Mouse (Mus musculus) left cerebral cortex, postnatal 14 days (tissue): ENCODE data around the gene Mex3d. TPM values are rescaled to one million over a fixed set of nuclear protein-coding genes. Genes with fewer than 3 reads are reported as not detected.

Source experiments
- DNase-seq, 2 experiments: peaks; one replicate each; pipeline ENCODE4 v3.0.0; 2021 to 2022; ENCODE audit warnings: low spot score in 2 of 2, mixed read lengths in 1 of 2
- intact Hi-C: fragments of 180-260 bp; cut with DNase I; formaldehyde crosslinking; loops from one replicate; pipeline ENCODE4 v1.15.1; 2025
- total RNA-seq, 2 experiments: library from RNA; stranded (reverse); gene quantifications; 2 replicates each; pipeline ENCODE4 v1.2.3; 2021

Gene Mex3d
- total RNA-seq, 2 experiments from 2014 or later, result 19.9 to 24.1 TPM

DNA sequence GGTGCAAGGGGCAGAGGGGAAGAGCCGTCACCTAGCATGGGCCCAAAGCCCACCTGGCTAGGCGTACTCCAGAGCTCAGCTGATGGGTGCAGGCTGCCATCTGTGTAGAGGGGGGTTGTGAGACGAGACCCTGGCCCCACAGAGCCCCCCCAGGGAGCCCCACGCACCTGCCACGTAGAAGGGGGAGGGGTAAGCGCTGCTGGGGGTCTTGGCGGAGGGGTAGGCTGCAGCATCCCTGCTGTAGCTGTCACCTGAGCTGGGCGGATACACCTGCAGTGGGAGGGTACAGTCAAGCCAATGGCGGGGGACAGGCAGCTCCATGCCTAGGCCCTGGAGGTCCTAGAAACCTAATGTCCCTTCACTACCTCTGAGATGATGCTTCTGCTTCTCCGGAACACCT is 29.9 kb upstream of the Mex3d start:
- no peak for DNase-seq
- intact Hi-C loops, result no loop called here

DNA sequence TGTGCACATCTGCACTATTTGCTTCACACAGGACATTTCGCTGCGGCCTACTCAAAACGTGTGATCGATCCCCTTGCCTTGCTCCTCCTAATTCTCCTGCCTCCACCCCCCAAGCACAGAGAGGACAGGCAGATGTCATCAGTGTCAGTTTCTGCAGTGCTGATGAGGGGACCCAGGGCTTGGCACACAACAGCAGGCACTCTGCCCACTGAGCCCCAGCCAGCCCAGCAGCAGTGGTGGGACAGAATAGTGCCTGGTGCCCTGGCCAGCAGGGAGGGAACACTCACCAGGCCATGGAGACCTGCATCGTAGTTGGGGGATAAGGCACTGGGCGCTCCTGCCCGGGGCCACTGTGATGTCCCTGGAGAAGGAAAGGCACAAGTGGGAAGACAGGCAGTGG is 28.1 kb upstream of the Mex3d start:
- intact Hi-C loops, result no loop called here
- DNase-seq, result no peak

GRCm38 (mm10) chr10:80412656-80413541 is 25.4 kb upstream of the Mex3d start:
- DNase-seq, result peak; percentile 77 to 78
- intact Hi-C loops, result no loop called here

DNA sequence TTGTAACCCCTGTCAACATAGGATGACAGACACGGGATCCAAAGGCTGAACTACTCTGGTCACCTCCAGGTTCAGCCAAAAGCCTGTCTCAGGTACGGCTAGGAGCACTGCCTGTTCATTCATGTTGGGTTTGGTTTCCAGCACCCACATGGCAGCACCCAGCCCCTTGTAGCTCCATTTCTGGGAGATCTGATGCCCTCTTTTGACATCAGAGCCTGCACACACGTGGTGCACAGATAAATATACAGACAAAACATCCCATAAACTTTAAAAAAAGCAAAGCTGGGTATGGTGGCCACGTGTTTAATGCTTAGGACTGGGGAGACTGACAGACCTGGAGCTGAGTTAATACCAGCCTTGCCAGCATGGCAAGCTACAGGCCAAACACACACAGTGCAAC is 20.5 kb upstream of the Mex3d start:
- intact Hi-C loops, result no loop called here
- DNase-seq, result no peak

DNA sequence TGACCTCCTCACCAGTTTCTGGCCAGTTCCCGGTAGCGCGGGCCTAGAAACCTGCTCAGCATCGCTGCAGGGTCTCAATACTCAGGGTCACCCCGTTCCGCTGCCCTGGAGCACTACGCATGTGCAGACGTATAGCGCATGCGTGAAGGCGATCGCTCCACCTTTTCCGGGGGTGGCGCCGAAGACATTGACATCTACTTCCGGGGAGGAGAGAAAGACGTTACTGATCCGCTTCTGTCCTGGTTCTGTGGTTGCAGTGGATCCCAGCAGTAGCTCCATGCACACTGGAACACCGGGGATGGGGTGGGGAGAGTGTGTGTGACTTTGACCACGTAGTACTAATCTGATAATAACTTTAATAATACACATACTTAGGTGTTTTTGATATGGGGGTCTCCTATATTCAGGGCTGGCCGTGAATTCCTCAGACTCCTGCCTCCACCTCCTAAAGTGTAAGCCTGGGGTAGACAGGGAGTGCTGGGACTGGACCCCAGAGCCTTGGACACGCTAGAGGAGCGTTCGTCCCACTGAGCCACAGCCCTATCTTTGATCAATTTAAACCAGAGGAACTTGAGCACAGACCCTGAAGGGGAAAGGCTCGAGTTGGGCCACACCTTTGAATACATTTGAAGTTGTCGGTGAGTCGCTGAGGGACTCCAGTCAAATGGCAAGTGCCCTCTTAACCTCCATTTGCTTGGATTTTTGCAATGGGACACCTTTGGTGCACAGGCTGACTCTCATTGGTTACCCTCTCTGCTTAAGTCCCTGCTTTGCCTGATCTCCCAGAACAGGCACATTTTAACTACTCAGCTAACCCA is 19.4 kb upstream of the Mex3d start, which contains the start of gene Uqcr11:
TSS of gene Uqcr11 (minus strand) at position 147 of the 818 bp plus-strand sequence.
- peak; percentile 93 to 94 for DNase-seq
- intact Hi-C loops, result no loop called here

GRCm38 (mm10) chr10:80405481-80406173 is 18.2 kb upstream of the Mex3d start:
- DNase-seq, result no peak
- intact Hi-C loops, result no loop called here

DNA sequence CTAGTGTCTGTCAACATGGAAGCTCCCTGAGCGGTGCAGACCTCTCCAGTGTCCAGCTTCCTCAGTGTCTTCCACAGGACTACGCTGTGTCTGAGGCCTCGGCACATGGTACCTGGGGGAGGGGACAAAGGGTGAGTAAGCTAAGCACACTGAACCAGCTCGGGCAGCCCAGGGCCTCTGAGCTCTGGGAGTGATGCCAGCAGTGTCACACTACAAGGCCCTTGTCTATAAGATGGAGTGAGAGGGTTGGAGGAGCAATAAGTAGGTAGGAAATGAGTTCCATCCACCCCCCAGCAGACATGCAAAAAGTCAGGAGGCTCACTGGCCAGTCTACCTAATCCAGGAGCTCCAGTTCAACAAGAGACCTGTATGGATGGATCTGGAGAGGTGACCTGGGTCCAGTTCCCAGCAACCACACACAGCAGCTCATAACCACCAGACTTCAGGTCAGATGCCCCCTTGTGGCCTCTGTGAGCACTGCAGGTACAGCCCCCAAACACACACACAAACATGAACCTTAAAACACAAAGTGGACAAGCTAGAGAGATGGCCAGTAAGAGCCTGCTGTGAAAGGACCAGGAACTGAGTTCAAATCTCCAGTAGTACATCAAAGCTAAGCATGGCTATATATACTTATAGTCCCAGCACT is 15.7 kb upstream of the Mex3d start:
- DNase-seq, result no peak
- intact Hi-C loops, result no loop called here

GRCm38 (mm10) chr10:80400704-80401161 is 13.3 kb upstream of the Mex3d start:
- DNase-seq, result no peak
- intact Hi-C loops, result no loop called here

DNA sequence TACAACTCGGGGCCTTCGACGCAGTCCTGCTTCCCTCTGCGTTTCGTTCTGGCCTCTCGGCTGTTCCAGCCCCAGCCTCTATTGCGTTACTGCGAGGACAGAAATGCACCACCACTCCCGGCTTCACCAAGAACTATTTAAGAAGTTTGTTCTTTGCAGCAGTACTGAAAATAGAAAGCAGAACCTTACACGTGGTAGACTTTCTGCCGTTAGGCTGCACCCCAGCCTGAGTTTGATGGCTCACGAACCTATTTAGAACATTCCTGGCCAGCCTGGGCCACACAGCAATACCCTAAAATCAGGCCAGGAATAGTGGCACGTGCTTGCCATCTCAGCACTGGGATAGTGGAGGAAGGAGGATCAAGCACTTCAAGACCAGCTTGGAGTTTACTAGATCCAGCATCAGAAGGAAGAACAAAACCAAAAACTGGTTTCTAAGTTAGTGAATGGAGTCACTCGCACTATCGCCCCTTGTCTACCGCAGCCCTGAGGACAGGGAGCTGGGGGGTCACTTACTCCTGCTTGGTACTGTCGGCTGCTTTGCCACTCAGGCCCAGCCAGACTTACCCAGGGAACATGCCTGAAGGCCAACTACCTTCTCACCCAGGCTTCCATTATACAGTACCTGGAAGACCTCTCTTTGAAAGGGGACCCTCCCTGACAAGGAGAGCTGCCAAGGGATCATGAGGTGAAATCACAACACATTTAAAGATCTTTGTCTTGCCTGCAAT is 12.7 kb upstream of the Mex3d start:
- no peak for DNase-seq
- intact Hi-C loops, result no loop called here

DNA sequence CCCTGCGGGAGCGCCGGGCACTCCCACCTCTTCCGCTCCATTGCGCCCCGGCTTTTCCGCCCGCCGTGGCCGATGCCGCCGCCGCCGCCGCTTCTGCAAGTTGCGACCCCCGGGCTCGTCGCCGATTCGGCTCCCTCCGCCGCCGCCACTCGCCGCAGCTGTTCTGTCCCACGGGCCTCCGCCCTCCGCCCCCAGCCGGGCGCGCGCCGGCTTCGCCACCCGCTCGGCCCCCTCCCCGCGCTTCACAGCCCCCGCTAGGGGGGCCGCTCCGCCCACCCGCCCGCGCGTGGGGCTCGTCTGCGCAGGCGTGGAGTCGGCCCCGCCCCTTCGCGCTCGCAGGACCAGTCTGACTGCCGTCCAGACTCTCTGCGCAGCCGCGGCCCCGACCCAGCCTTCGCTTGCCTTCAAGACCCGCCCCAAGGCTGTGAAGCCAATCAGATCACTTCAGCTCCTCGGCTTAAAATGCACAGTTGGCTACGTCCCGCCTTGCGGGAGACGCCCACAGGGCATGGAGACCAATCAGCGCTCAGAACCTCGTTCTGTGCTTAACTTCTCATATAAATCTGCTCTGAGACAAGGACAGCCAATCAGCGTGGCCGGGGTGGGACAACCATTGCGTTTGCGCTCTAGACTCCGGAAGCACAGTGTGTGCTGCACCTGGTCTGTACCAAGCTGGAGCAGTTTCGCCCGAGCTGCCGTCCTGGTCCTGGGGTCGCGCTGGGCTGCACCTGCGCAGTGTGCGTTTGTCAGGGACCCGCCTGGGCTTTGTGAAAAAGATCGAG is 11.9 kb upstream of the Mex3d start, which contains the start of gene Mbd3:
TSS of gene Mbd3 (minus strand) at position 360 of the 782 bp plus-strand sequence.
- intact Hi-C loops, result no loop called here
- peak; percentile 99 to 100 for DNase-seq

DNA sequence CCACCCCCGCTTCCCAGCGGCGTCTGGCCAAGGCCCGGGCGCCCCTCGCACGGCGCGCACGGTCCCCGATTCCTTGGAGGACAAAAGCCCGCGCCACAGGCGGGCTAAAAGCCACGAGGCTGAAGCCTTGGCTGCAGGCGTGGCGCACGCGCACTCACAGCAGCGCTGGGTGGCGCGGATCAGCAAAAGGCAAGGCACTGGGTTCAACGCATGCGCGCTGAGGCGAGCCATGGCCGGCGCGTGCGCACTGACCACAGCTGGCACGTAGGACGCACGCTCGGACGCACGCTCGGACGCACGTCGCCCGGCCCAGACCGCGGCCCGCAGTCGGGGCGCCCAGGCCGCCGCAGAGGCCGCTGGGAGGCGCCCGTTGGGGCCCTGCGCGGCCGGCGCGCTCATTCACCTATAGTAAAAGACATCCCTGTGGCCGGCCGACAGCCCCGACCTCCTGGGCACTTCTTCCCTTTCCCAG is 11.3 kb upstream of the Mex3d start:
- intact Hi-C loops, result no loop called here
- peak; percentile 98 to 99 for DNase-seq

DNA sequence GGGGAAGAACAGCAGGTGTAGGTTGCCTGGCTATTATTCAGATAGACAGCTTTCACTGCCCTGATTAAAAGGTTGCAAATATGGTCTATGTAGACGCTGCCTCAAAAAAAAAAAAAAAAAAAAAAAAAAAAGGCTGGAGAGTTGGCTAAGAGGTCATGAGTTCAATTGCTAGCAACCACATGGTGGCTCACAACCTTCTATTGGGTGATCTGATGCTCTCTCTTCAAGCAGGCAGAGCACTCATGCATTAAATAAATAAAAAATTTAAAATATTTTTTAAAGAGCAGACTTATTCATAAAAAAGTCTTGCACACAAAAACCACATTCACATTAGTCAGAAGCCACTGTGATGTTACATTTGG is 10.7 kb upstream of the Mex3d start:
- intact Hi-C loops, result no loop called here
- DNase-seq, result no peak

DNA sequence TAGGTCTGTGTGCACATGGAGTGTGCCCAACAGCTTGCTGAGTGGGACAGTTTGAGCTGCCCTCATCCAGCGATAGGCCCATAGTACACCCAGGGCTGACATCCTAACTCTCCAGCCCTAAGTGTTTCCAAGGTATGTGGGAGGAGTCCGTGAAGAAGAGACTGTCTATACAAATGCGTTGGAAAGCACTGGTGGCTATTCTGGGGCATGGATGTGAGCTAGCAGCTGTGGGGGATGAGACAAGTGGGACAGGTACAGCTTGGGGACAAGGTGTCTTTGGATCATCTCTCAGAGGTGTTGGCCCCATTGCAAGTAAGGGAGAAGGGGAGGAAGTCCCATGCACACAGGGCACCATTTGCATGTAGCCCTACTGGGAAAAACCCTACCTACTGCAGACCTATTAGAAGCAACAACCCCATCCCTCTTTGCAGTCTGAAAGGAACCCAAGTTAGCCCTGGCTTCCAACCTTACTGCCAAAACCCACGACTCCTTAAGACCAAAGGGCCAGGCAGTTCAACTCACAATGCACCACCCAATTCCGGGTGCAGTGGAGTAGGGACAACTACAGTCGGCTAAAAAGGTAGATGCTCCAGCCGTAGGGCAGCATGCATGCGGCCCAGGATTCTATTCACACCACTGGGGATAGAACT is 10.2 kb upstream of the Mex3d start:
- intact Hi-C loops, result no loop called here
- no peak for DNase-seq

DNA sequence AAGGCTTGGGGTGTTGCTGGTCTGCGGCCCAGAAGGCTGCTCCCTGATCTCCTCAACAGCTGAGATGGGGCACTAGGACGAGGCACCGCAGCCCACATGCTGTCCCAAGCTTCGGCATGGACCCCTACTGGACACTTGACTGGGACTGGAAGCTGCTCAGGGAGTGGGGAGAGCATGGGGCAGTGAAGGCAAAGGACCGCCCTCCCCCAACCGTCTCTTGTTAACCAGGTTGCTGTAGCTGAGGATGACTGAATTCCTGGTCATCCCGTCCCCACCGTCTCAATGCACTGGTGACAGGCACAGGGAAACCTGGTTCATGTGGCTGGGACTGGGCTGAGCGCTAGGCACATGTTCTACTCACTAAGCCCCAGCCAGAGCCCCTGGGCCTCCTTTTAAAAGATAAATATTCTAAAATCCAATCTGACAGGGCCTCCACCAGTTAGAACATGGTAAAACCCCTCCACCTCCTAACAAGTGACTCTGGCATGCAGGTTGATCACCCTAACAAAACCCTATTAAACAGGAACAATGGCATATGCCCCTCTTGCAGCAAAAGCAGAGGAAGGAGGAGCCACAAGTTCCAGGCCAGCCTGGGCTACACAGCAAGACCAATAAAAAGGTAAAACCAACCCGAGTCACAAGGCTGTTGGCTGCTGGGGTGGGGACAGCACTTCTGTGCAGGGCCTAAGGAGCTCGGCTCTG is 9.5 kb upstream of the Mex3d start:
- intact Hi-C loops, result no loop called here
- no peak for DNase-seq

GRCm38 (mm10) chr10:80395025-80395627 is 7.7 kb upstream of the Mex3d start:
- intact Hi-C loops, result no loop called here
- no peak for DNase-seq

DNA sequence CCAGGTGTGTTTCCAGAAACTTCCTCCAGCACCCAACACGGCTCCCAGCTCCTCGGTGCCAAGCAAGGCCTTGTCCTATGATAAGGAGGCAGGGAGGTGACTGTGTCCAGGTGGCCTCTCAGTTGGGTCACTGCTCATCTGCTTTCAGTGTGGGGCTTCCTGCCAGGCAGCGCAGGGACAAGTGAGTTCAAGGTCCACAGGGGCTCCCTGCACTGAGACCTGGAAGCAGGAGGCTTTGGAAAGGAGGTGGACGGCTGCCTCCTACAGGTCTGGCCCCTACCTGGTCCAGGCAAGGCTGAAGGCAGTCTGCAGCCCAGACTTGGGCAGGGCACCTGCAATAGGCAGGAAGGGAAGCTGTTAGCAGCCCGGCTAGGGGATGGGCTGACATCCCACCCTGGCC is 5.2 kb upstream of the Mex3d start:
- no peak for DNase-seq
- intact Hi-C loops, result no loop called here
